Mouse (Mus musculus): ENCODE measurements around the gene Tmem26.
"Not testable (repeated sequence)": the region's sequence is repeated elsewhere in the genome, so short reads cannot be mapped to it uniquely, and the experiment has no call there.

The Tmem26 gene

GRCm38 (mm10) chr10:68723568-68724360 lies at the start of gene Tmem26:
Gene Tmem26 (plus strand): TSS chr10:68723646.
- peak in 1 of 2 experiments; percentile 4 for DNase-seq (ENCODE audit: low spot score in 2 of 2)

GRCm38 (mm10) chr10:68678678-68679077 lies 44.8 kb upstream of the Tmem26 start:
- no peak for DNase-seq (ENCODE audit: low spot score in 2 of 2)

- DNase-seq (ENCODE audit: low spot score in 2 of 2): no peak
Measured at GRCm38 (mm10) chr10:68681233-68681632, 42.2 kb upstream of the Tmem26 start.

GRCm38 (mm10) chr10:68685510-68685909 lies 37.9 kb upstream of the Tmem26 start:
- no peak for DNase-seq (ENCODE audit: low spot score in 2 of 2)

- no peak for DNase-seq (ENCODE audit: low spot score in 2 of 2)
Measured at GRCm38 (mm10) chr10:68691116-68691515, 32.3 kb upstream of the Tmem26 start.

- DNase-seq (ENCODE audit: low spot score in 2 of 2): no peak
Measured at GRCm38 (mm10) chr10:68692401-68692800, 31.0 kb upstream of the Tmem26 start.

DNA sequence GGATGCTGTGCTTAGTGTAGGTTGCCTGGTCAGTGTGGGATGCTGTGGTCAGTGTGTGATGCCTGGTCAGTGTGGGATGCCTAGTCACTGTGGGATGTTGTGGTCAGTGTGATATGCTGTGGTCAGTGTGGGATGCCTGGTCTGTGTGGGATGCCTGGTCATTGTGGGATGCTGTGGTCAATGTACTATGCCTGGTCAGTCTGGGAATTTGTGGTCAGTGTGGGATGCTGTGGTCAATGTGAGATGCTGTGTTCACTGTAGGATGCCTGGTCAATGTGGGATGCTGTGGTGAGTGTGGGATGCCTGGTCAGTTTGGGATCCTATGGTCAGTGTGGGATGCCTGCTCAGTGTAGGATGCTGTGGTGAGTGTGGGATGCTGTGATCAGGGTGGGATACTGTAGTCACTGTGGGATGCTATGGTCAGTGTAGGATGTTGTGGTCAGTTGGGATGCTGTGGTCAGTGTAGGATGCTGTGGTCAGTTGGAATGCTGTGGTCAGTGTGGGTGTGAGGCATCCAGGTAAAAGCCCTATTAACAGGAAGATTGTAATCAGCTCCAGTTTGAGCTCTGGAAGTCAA lies 27.6 kb upstream of the Tmem26 start:
- DNase-seq (ENCODE audit: low spot score in 2 of 2): no peak

DNA sequence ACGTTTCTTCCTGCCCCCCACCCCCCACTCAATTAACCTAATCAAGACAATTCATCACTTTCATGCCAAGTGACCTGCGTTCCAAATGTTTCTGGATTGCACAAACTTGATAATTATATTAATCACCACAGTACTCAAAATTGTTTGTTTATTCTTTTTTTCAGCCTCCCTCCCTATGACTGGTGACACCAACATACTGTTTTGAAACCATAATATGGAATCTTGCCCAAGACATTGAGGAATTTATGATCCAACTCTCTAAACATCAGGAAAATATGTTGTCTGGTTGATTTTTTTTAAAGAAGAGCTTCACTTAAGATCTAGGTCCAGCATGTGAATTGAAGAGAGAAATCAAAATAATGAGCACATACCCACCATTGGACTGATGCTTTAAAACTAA lies 19.2 kb upstream of the Tmem26 start:
- DNase-seq (ENCODE audit: low spot score in 2 of 2): no peak

DNA sequence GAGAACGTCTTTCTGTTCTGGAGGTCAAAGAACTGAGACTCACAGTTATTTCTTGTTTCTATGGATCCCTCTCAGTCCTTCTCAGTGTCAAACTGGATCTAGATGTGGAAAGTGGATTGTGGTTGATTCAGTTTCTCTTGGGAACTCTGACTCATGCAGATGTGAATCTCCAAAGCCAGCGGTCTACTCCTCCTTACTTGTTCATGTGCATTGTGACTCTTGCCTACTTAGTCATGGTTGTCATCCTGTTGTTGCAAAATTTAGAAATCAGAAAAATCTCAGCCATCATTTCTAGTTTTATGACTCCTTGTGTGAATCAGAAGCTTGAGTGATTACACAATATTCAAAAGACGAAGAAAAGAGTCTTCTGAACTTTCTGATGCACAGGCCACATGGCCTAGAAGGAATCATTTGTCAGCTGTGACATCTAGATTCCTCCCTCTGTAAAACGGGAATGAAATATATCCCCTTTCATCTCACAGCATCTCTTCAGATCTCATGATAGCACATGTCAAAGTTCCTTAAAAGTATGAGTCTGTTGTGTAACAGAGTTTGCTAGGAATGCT lies 17.9 kb upstream of the Tmem26 start:
- no peak for DNase-seq (ENCODE audit: low spot score in 2 of 2)

- no peak for DNase-seq (ENCODE audit: low spot score in 2 of 2)
Measured at GRCm38 (mm10) chr10:68707014-68707852, 16.2 kb upstream of the Tmem26 start.

DNA sequence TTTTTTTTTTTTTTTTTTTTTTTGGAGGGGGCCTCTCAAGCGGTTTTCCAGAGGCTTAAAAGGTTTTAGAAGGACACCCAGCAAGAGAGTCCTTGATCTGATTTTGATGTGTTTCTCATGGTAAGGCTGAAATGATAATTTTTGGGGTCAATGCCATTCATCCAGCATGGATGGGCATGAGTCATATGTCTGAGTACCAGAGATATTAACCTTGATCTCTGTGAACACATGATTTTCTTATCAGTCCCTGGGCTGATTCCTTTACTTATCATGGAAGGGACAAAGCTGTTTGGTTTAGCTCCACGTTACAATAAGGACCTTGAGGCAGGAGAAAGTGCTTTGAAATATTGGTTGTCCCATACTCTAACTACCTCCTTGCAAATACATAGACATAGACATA lies 10.5 kb upstream of the Tmem26 start:
- DNase-seq (ENCODE audit: low spot score in 2 of 2): no peak

GRCm38 (mm10) chr10:68714302-68714701 lies 9.1 kb upstream of the Tmem26 start:
- no peak for DNase-seq (ENCODE audit: low spot score in 2 of 2)

GRCm38 (mm10) chr10:68715396-68715795 lies 8.1 kb upstream of the Tmem26 start:
- DNase-seq (ENCODE audit: low spot score in 2 of 2): no peak

DNA sequence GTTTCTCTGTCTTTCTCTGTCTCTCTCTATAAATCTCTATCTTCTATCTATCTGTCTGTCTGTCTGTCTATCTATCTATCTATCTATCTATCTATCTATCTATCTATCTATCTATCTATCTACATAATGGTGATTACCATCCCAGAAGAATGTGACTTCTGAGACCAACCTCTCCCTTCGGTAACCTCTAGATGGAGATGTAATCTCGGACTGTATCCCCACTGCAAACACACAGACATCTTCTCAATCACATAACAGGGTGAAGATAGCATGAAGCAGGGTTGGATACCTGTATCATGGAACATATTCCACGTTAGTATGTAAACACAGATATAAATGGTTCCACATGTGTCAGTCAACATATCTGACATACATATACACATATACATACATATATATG lies 5.1 kb upstream of the Tmem26 start:
- DNase-seq (ENCODE audit: low spot score in 2 of 2): no peak

DNA sequence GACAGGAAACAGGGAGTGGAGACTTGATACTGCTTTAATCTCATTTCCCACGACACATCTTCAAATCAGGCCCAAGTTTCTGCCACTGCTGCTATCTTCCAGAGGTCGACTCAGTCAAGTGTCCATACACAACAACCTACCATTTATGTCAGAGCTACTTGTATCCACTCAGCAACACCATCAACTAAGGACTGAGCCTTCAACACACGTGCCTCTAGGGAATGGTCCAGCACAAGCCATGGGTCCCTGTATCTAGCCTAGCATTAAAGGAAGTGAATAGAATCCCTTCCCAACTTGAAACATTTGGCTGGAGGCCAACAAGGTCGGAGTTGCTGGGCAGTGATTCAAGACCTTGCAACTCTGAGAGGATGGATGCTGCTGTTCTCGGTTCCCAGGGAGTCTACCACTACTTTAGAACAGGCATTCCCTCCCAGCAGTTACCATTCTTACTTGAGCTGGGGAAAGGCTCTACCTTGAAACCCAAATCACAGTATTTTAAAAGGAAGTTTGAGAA lies 2.5 kb upstream of the Tmem26 start:
- DNase-seq (ENCODE audit: low spot score in 2 of 2): peak; percentile 12 to 30

GRCm38 (mm10) chr10:68723015-68723414 lies 431 bp upstream of the Tmem26 start:
- no peak for DNase-seq (ENCODE audit: low spot score in 2 of 2)

GRCm38 (mm10) chr10:68724361-68724720 lies 895 bp downstream of the Tmem26 start:
- no peak for DNase-seq (ENCODE audit: low spot score in 2 of 2)

- DNase-seq (ENCODE audit: low spot score in 2 of 2): peak; percentile 6 to 19
Measured at GRCm38 (mm10) chr10:68727464-68727863, 4.0 kb downstream of the Tmem26 start.

GRCm38 (mm10) chr10:68735621-68736020 lies 12.2 kb downstream of the Tmem26 start:
- DNase-seq (ENCODE audit: low spot score in 2 of 2): no peak

- no peak for DNase-seq (ENCODE audit: low spot score in 2 of 2)
Measured at GRCm38 (mm10) chr10:68737391-68737790, 13.9 kb downstream of the Tmem26 start.

DNA sequence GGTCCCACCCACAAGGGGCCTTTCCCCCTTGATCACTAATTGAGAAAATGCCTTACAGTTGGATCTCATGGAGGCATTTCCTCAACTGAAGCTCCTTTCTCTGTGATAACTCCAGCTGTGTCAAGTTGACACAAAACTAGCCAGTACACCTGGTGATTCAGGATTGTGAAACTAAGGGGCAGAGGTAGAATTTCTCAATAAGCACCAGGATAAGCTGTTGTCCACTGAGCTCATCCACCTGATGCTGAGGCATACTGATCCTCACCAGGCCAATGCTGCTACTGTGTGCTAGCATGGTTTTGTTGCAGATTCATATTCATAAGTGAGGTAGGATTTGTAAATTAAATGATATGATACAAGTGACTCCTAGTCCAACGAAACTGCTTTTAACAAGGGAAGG lies 15.5 kb downstream of the Tmem26 start:
- not testable (repeated sequence) for DNase-seq (ENCODE audit: low spot score in 2 of 2)

DNA sequence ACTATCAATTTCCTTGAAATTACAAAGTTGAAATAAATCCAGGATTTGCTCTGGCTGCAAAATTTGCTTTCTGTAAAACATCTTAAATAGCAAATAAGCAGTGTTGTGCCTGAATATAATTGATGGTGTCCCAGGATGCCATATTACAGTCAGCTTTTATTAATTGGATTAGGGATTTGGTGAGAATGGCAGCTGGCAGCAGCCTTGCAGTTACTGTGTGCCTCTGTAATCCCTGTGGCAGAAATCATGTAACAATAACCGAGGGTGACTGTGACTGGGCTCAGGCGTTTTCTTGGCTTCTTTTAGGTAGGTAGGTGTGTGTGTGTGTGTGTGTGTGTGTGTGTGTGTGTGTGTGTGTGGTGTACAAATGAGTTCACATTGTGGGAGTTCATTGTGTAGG lies 16.8 kb downstream of the Tmem26 start:
- no peak for DNase-seq (ENCODE audit: low spot score in 2 of 2)
